Mouse (Mus musculus) ES-Bruce4 (cell line): ENCODE results near the gene Cbarp. TPM values are rescaled to one million over a fixed set of nuclear protein-coding genes. Genes with fewer than 3 reads are reported as not detected.

Experiments
- H3K27ac ChIP-seq: 2 replicates; pipeline ENCODE4 v1.5.1; 2012; ENCODE audit warnings: low read length, inconsistent platforms; ENCODE audit not compliant: insufficient read depth
- H3K27me3 ChIP-seq: 2 replicates; pipeline ENCODE4 v1.6.1; 2012; ENCODE audit warnings: mild to moderate bottlenecking, low read length, inconsistent platforms; ENCODE audit not compliant: control insufficient read depth, poor library complexity, insufficient read depth, severe bottlenecking
- H3K36me3 ChIP-seq: 2 replicates; pipeline ENCODE4 v1.6.1; 2012; ENCODE audit warnings: inconsistent platforms, mild to moderate bottlenecking, low read length, moderate library complexity; ENCODE audit not compliant: control insufficient read depth, poor library complexity, insufficient read depth, severe bottlenecking
- H3K4me1 ChIP-seq: one replicate; pipeline ENCODE4 v1.8.1; 2011; ENCODE audit warnings: low read length; ENCODE audit not compliant: control insufficient read depth, insufficient read depth
- H3K4me3 ChIP-seq: 2 replicates; pipeline ENCODE4 v1.5.1; 2011; ENCODE audit warnings: low read depth, mild to moderate bottlenecking, low read length
- H3K9ac ChIP-seq: 2 replicates; pipeline ENCODE4 v1.6.1; 2012; ENCODE audit warnings: low read depth, mild to moderate bottlenecking, inconsistent platforms; ENCODE audit not compliant: poor library complexity, severe bottlenecking
- H3K9me3 ChIP-seq: replicated peaks from 2 replicates; pipeline ENCODE4 v1.6.1; 2012; ENCODE audit warnings: mild to moderate bottlenecking, low read length, inconsistent platforms; ENCODE audit not compliant: control insufficient read depth, poor library complexity, insufficient read depth, severe bottlenecking
- CTCF ChIP-seq: IDR thresholded peaks from one replicate; pipeline ENCODE4 v1.8.1; 2011; ENCODE audit warnings: low read depth, low read length
- EP300 ChIP-seq: IDR thresholded peaks from 2 replicates; pipeline ENCODE4 v1.6.1; 2011; ENCODE audit warnings: low read depth, low read length; ENCODE audit not compliant: insufficient read depth
- POLR2A ChIP-seq: IDR thresholded peaks from one replicate; pipeline ENCODE4 v1.8.1; 2011; ENCODE audit warnings: low read length; ENCODE audit not compliant: insufficient read depth
- polyA plus RNA-seq: library from polyadenylated mRNA; stranded (reverse); fragments of >200 nt; gene quantifications from 2 replicates; pipeline ENCODE4 v1.2.4, GENCODE M21; 2011; ENCODE audit warnings: low read depth; ENCODE audit not compliant: missing spikeins, insufficient read depth, insufficient read length

Gene Cbarp
- polyA plus RNA-seq, 1 experiment = 29.8 TPM

- H3K4me1 ChIP-seq = peaks cover 2% of the 10 kb centered on the region
- peak overlapping the region; percentile 26; the same call in 1 of the 2 replicates for H3K27ac ChIP-seq
- peak overlapping the region; percentile 35 for H3K4me3 ChIP-seq
- H3K36me3 ChIP-seq = peaks cover 11% of the 10 kb centered on the region
- no peak for TF ChIP-seq POLR2A
- TF ChIP-seq CTCF = no peak
- TF ChIP-seq EP300 = no peak
- no peaks in the 10 kb centered on the region for H3K9me3 ChIP-seq
- H3K27me3 ChIP-seq = no peaks in the 10 kb centered on the region
- peak overlapping the region; percentile 44 for H3K9ac ChIP-seq
Measured at GRCm38 (mm10) chr10:80171760-80172526, 31.3 kb upstream of the Cbarp start.

DNA sequence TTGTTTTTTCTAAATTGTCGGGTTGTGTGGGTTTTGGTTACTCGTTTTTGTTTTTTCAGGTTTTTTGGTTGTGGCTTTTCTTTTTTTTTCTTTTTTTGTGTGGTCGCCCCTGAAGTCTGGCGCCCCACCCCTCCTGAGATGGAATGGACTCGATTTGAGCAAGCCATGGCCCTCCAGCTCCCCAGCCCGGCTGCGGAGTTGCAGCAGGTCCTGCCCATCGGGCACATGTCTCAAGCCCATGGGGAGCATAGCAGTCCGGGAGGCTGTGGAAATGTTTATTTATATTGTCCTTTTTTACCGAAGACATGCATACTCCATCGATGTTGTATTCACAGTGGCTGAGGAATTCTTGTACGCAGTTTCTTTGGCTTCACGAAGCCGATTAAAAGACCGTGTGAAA lies 30.6 kb upstream of the Cbarp start:
- TF ChIP-seq EP300 (no peak), POLR2A (no peak), CTCF (no peak)
- Histone ChIP-seq H3K27ac (no peak overlapping the region), H3K27me3 (no peaks in the 10 kb centered on the region), H3K9me3 (no peaks in the 10 kb centered on the region), H3K36me3 (peaks cover 11% of the 10 kb centered on the region), H3K4me1 (peaks cover 2% of the 10 kb centered on the region), H3K4me3 (peak overlapping the region; percentile 35), H3K9ac (peak overlapping the region; percentile 44; the same call in 1 of the 2 replicates)

GRCm38 (mm10) chr10:80170601-80171021 lies 30.0 kb upstream of the Cbarp start:
- Histone ChIP-seq H3K9ac (no peak overlapping the region), H3K4me1 (peaks cover 3% of the 10 kb centered on the region), H3K4me3 (no peak overlapping the region)

GRCm38 (mm10) chr10:80170052-80170451 lies 29.4 kb upstream of the Cbarp start:
- TF ChIP-seq CTCF (no peak), POLR2A (no peak), EP300 (no peak)
- H3K36me3 ChIP-seq = peaks cover 11% of the 10 kb centered on the region
- H3K4me3 ChIP-seq = no peak overlapping the region
- no peak overlapping the region for H3K9ac ChIP-seq
- no peaks in the 10 kb centered on the region for H3K27me3 ChIP-seq
- H3K27ac ChIP-seq = no peak overlapping the region
- peaks cover 4% of the 10 kb centered on the region for H3K4me1 ChIP-seq
- H3K9me3 ChIP-seq = no peaks in the 10 kb centered on the region

More at GRCm38 (mm10) chr10:80170601-80171021, 30.0 kb upstream of the Cbarp start:
- H3K36me3 ChIP-seq = peaks cover 11% of the 10 kb centered on the region
- no peaks in the 10 kb centered on the region for H3K9me3 ChIP-seq
- no peak overlapping the region for H3K27ac ChIP-seq
- no peaks in the 10 kb centered on the region for H3K27me3 ChIP-seq
- TF ChIP-seq POLR2A (no peak), EP300 (no peak), CTCF (no peak)

DNA sequence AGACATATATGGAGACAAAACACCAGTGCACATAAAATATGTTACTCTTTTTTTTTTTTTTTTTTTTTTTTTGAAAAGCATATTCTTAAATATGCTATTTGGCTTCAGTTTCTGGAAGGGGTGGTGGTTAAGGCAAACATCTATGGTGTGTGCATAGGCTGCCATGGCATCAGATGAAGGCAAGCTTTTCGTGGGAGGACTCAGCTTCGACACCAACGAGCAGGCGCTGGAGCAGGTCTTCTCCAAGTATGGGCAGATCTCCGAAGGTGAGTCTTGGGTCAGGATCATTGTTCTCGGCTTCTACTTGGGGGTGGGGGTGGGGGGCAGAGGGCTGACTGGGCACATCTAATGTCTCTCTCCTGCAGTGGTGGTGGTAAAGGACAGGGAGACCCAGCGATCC lies 29.0 kb upstream of the Cbarp start:
- Histone ChIP-seq H3K9ac (no peak overlapping the region), H3K4me3 (no peak overlapping the region), H3K36me3 (peaks cover 11% of the 10 kb centered on the region), H3K27me3 (no peaks in the 10 kb centered on the region), H3K4me1 (peaks cover 4% of the 10 kb centered on the region), H3K27ac (no peak overlapping the region), H3K9me3 (no peaks in the 10 kb centered on the region)
- no peak for TF ChIP-seq POLR2A
- TF ChIP-seq CTCF = no peak
- no peak for TF ChIP-seq EP300

GRCm38 (mm10) chr10:80169070-80169469 lies 28.4 kb upstream of the Cbarp start:
- Histone ChIP-seq H3K27ac (no peak overlapping the region), H3K4me1 (peaks cover 5% of the 10 kb centered on the region), H3K9ac (peak overlapping the region; percentile 93; the same call in 1 of the 2 replicates), H3K9me3 (no peaks in the 10 kb centered on the region), H3K4me3 (no peak overlapping the region), H3K36me3 (peaks cover 11% of the 10 kb centered on the region), H3K27me3 (no peaks in the 10 kb centered on the region)
- TF ChIP-seq POLR2A = no peak
